Comparison of ENCODE assay signal across 8 mouse cellular contexts in the genomic region with DNA sequence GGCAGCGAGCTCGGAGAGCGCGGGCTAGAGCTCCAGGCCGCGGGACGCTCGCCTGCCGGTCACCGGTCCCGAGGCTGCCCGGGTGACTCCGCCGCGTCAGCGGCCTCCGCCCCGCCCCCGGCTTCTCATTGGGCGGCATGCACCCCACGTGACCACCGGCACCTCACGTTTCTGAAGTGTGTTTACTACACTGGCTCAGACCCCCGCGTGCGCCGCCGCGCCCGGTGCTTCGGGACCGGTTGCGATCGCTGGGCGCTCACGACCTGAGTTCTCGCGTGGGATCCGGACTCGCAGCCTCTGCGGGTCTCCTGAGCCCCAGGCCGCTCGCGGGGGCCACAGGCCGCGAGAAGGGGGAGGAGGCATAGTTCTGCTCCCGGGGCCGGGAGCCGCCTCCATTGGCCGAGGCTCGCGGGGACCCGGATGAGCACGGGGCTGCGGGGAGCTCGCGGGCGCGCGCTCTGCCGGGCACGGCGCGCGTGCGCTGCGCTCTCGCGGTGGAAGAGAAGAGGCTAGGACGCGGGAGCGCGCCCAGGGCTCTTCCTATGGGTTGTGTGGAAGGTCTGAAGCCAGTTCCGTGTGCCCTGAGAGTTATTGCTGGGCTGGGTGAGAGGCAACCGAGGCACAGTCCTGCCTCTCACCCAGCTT. TPM values are rescaled to one million over a fixed set of nuclear protein-coding genes. Genes with fewer than 3 reads are reported as not detected.
A peak's percentile ranks its signal among the peaks of the same experiment; 100 is the strongest.
DNase-seq lines count a peak whose midpoint lies in the region; ATAC-seq and TF ChIP-seq lines count a peak whose summit lies in the region.

Gene Cry1, minus strand, starts transcription at position 101 of the 645 bp plus-strand sequence.

- peak within 1 kb of the TSS; percentile 76 for H3K4me3 ChIP-seq in brown adipose tissue, adult 24 weeks (ENCODE audit: insufficient read depth, low read depth, low read length)
- H3K4me3 ChIP-seq in heart, embryonic 13.5 days = peak within 1 kb of the TSS; percentile 92
- H3K4me3 ChIP-seq in kidney, postnatal 0 days (replicated peaks; ENCODE audit: low read depth, low read length) = peak within 1 kb of the TSS; percentile 75
- peak within 1 kb of the TSS; percentile 92 for H3K4me3 ChIP-seq in liver, adult 2 months (ENCODE audit: insufficient read depth, low read depth, low read length)

- ATAC-seq in erythroid progenitor cell, adult 5-6 weeks (replicated peaks; ENCODE audit: low FRiP score, poor library complexity, severe bottlenecking) = peak; percentile 70; the same call in 1 of the 2 replicates
- ATAC-seq in heart, embryonic 13.5 days (ENCODE audit: extremely low read depth, insufficient number of reproducible peaks, low FRiP score, low TSS enrichment) = peak; percentile 93
- peak; percentile 96 for ATAC-seq in kidney, postnatal 0 days (replicated peaks; ENCODE audit: low FRiP score, low read depth)
- ATAC-seq in monocyte, adult 5-6 weeks (replicated peaks; ENCODE audit: insufficient number of reproducible peaks, low FRiP score, low TSS enrichment, poor library complexity, severe bottlenecking) = peak; percentile 67

- under 1% methylated on average over 75 of the region's 75 CpGs for WGBS in heart, embryonic 13.5 days
- under 1% methylated on average over 73 of the region's 75 CpGs for WGBS in kidney, postnatal 0 days
- WGBS in liver, adult 2 months = 1% methylated on average over 75 of the region's 75 CpGs

- H3K9me3 ChIP-seq in heart, embryonic 13.5 days = no peaks in the 10 kb centered on the region
- no peaks in the 10 kb centered on the region for H3K9me3 ChIP-seq in kidney, postnatal 0 days (replicated peaks; ENCODE audit: low read length)

- H3K4me1 ChIP-seq in brown adipose tissue, adult 24 weeks (ENCODE audit: control insufficient read depth, insufficient read depth, insufficient read length, low read length) = peaks cover 3% of the 10 kb centered on the region; the same call in 1 of the 2 replicates
- peaks cover 14% of the 10 kb centered on the region for H3K4me1 ChIP-seq in heart, embryonic 13.5 days
- H3K4me1 ChIP-seq in kidney, postnatal 0 days (replicated peaks; ENCODE audit: insufficient read depth, low read length) = no peaks in the 10 kb centered on the region; the same call in 1 of the 2 replicates
- H3K4me1 ChIP-seq in liver, adult 2 months (ENCODE audit: control insufficient read depth, insufficient read depth, low read length) = peaks cover 28% of the 10 kb centered on the region

- no peak for TF ChIP-seq CTCF in kidney, postnatal 0 days (IDR thresholded peaks at IDR 0.05; ENCODE audit: low read depth)
- TF ChIP-seq CTCF in liver, adult 2 months (IDR thresholded peaks at IDR 0.05; ENCODE audit: low read depth, low read length) = no peak

- peak within 1 kb of the TSS; percentile 80 for H3K27ac ChIP-seq in brown adipose tissue, adult 24 weeks (replicated peaks; ENCODE audit: low read depth, low read length)
- peak within 1 kb of the TSS; percentile 91 for H3K27ac ChIP-seq in heart, embryonic 13.5 days (replicated peaks)
- peak within 1 kb of the TSS; percentile 94 for H3K27ac ChIP-seq in kidney, postnatal 0 days
- peak within 1 kb of the TSS; percentile 97 for H3K27ac ChIP-seq in liver, adult 2 months (replicated peaks; ENCODE audit: insufficient read depth, low read depth, low read length)

- peak within 1 kb of the TSS; percentile 96 for H3K4me2 ChIP-seq in heart, embryonic 13.5 days
- peak within 1 kb of the TSS; percentile 87 for H3K4me2 ChIP-seq in kidney, postnatal 0 days (ENCODE audit: low read length)

- DNase-seq in CD4-positive helper T cell, adult 2 months (ENCODE audit: low read depth, low spot score) = peak; percentile 98
- DNase-seq in kidney, postnatal 0 days (ENCODE audit: low spot score) = peak; percentile 97
- peak; percentile 75 for DNase-seq in liver, adult 2 months (ENCODE audit: extremely low read depth, low read depth, low spot score)
- peak; percentile 93 to 94 for DNase-seq in spleen, postnatal 36 days (ENCODE audit: low spot score in 2 of 2)

- peak within 1 kb of the TSS; percentile 90 for H3K9ac ChIP-seq in heart, embryonic 13.5 days
- H3K9ac ChIP-seq in kidney, postnatal 0 days (ENCODE audit: low read depth, low read length) = peak within 1 kb of the TSS; percentile 85
- H3K9ac ChIP-seq in liver, adult 2 months (ENCODE audit: low read depth, low read length) = peak within 1 kb of the TSS; percentile 98

- no peaks in the 10 kb centered on the region for H3K36me3 ChIP-seq in heart, embryonic 13.5 days
- no peaks in the 10 kb centered on the region for H3K36me3 ChIP-seq in kidney, postnatal 0 days (ENCODE audit: insufficient read depth, low read length)
- no peaks in the 10 kb centered on the region for H3K36me3 ChIP-seq in liver, adult 2 months (ENCODE audit: control insufficient read depth, insufficient read depth, low read length)

- peak; percentile 54 for TF ChIP-seq POLR2A in liver, adult 2 months (IDR thresholded peaks at IDR 0.05; ENCODE audit: extremely low read depth, insufficient read depth, low read length)

- H3K79me2 ChIP-seq in liver, adult 2 months (ENCODE audit: control insufficient read depth, insufficient read depth, low read length) = peaks cover 11% of the 10 kb centered on the region; the same call in 1 of the 2 replicates

- H3K27me3 ChIP-seq in heart, embryonic 13.5 days (replicated peaks) = no peaks in the 10 kb centered on the region
- H3K27me3 ChIP-seq in kidney, postnatal 0 days (ENCODE audit: insufficient read depth, low read length) = no peaks in the 10 kb centered on the region
- H3K27me3 ChIP-seq in liver, adult 2 months (ENCODE audit: control insufficient read depth, insufficient read depth, low read length) = no peaks in the 10 kb centered on the region

RNA-seq across cellular contexts. Expression of gene Cry1, which starts in this region (rescaled TPM):
- polyA plus RNA-seq in brown adipose tissue, adult 24 weeks (2012; ENCODE audit: insufficient read depth, insufficient read length, missing spikeins) = 5.5 and 11.8 TPM in 2 replicates
- total RNA-seq in erythroid progenitor cell, adult 5-6 weeks (2015; ENCODE audit: low replicate concordance) = 2.9 and 7.1 TPM in 2 replicates
- 6.9 and 7.6 TPM in 2 replicates for total RNA-seq in erythroid progenitor cell, adult 5-6 weeks (2017; ENCODE audit: low replicate concordance)
- polyA plus RNA-seq in heart, embryonic 13.5 days (2015; fragmentation: Nextera tagmentation; extraction: Ambion mirVana) = 14.8 and 15.2 TPM in 2 replicates
- polyA plus RNA-seq in kidney, postnatal 0 days (2015; fragmentation: Nextera tagmentation; extraction: Ambion mirVana) = 28.1 and 28.7 TPM in 2 replicates
- total RNA-seq in liver, adult 2 months (2014; rRNA removed) = 1.9 and 3.0 TPM in 2 replicates
- 5.2 and 27.1 TPM in 2 replicates for polyA plus RNA-seq in liver, adult 2 months (2012; rRNA removed)
- 11.2 to 24.9 TPM (median 11.9 TPM) in 3 replicates for total RNA-seq in monocyte, adult 5-6 weeks (2017)

Comparison
In these comparisons a context has a peak if more than half of its experiments do, and no peak if none do; other contexts are left out.
1. Peak in every context shown above with its lines: DNase-seq, ATAC-seq, H3K4me3 ChIP-seq and H3K27ac ChIP-seq.